Mouse (Mus musculus) activated CD4-positive, CD25-positive, alpha-beta regulatory T cell, adult 4 months (primary cell): ENCODE data around the gene Ttc41. TPM values are rescaled to one million over a fixed set of nuclear protein-coding genes. Genes with fewer than 3 reads are reported as not detected.

ENCODE experiments used
- ATAC-seq: one replicate; pipeline ENCODE4 v1.8.0; 2017
- polyA plus RNA-seq, 2 experiments: library from polyadenylated mRNA; unstranded; fragments of 100-300 nt; shearing (Covaris generic); gene quantifications; one replicate each; pipeline ENCODE4 v1.2.1; 2017

Ttc41 gene
- polyA plus RNA-seq, 2 experiments from 2014 or later: 0.56 to 0.93 TPM

DNA sequence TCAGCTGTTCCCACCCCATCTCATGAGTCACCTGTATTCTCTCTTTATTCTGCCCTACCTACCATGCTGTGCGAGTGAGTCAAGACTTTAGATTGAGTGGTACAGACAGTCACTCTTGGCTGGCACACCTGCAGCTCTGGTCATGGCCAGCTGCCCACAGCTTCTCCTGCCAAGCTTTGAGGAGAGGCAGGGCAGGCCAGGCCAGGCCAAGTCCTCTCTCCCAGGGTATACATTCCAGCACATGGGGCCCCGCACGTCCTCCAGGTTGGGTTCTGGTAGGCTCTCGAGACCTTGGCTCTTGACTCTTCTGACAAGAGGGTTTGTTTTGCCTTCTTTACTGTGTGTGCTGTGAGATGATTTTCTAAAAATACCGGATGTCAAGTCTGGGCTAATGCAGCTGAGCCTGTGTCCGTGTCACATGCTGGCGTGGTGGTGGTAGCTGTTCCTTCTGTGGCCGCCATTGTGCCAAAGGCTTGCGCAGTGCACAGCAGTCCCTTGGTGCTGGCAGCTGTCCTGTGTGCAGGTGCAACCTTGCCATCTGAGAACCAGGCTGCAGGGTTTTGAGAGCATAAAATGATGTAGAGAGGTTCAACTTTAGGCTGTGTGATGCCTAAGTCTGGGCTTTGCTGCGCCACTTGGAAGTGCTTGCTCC, 120.4 kb downstream of the Ttc41 start:
- ATAC-seq: no peak

Other genes starting within 250 kb of the Ttc41 start
- gene Syn3, start 206.9 kb upstream of the Ttc41 start, polyA plus RNA-seq: under 1 TPM in 1 of 2 experiments, not detected in 1; 0.26 TPM
- gene Hsp90b1, start 302 bp upstream of the Ttc41 start, polyA plus RNA-seq: 100 to 1,000 TPM; 185 to 255 TPM
- gene Gm49358, start 58.2 kb downstream of the Ttc41 start, polyA plus RNA-seq: not detected
- 1 to 10 TPM in 1 of 2 experiments, under 1 TPM in 1; 0.79 to 1.2 TPM for gene Nt5dc3, start 73.2 kb downstream of the Ttc41 start, polyA plus RNA-seq